Mouse (Mus musculus): ENCODE measurements around the gene Pla2g12b. TPM values are rescaled to one million over a fixed set of nuclear protein-coding genes. Genes with fewer than 3 reads are reported as not detected.
A peak's percentile ranks its signal among the peaks of the same experiment; 100 is the strongest.
"Not testable (repeated sequence)": the region's sequence is repeated elsewhere in the genome, so short reads cannot be mapped to it uniquely, and the experiment has no call there.

Gene Pla2g12b
- polyA plus RNA-seq, 1 experiment from 2014 or later = 1.8 TPM

GRCm38 (mm10) chr10:59389652-59390051 lies 13.8 kb upstream of the Pla2g12b start:
- Histone ChIP-seq H3K9me3 (replicated peaks; ENCODE audit: control insufficient read depth, low read length) (peaks cover 3% of the 10 kb centered on the region; the same call in 1 of the 2 replicates), H3K4me3 (ENCODE audit: low read depth, low read length) (no peak overlapping the region), H3K4me2 (no peak overlapping the region), H3K27me3 (ENCODE audit: control insufficient read depth, insufficient read depth, low read length) (no peaks in the 10 kb centered on the region), H3K9ac (ENCODE audit: low read depth, low read length) (no peak overlapping the region), H3K27ac (ENCODE audit: low read depth, low read length) (no peak overlapping the region), H3K36me3 (ENCODE audit: control insufficient read depth, insufficient read depth, low read length) (no peaks in the 10 kb centered on the region), H3K4me1 (ENCODE audit: control insufficient read depth, insufficient read depth, low read length) (peaks cover 2% of the 10 kb centered on the region; the same call in 1 of the 2 replicates)
- ATAC-seq (replicated peaks; ENCODE audit: insufficient number of reproducible peaks, low FRiP score, low TSS enrichment) = no peak
- WGBS (ENCODE audit: insufficient replicate concordance) = 88% methylated on average over 3 of the region's 3 CpGs

DNA sequence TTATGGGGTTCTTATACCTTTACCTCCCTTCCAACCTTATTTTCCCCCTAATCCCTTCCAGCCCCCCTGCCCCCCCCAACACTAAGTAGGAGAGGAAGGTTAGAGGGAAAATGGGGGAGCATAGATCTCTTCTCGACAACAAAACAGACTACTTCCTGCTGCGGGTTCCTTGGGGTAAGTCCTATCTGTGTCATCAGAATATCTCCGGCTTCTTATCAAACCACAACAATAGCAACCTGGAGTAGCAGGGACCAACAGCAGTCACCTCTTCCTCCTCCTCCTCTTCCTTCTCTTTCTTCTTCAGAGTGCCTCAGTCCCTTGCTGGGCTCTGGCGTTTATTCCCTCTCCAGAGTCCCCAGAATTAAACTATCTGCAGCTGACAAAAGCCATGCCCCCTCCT lies 11.6 kb upstream of the Pla2g12b start:
- Histone ChIP-seq H3K27me3 (ENCODE audit: control insufficient read depth, insufficient read depth, low read length) (no peaks in the 10 kb centered on the region), H3K4me2 (no peak overlapping the region), H3K4me1 (ENCODE audit: control insufficient read depth, insufficient read depth, low read length) (peaks cover 2% of the 10 kb centered on the region; the same call in 1 of the 2 replicates), H3K36me3 (ENCODE audit: control insufficient read depth, insufficient read depth, low read length) (no peaks in the 10 kb centered on the region), H3K9me3 (replicated peaks; ENCODE audit: control insufficient read depth, low read length) (peaks cover 3% of the 10 kb centered on the region; the same call in 1 of the 2 replicates), H3K4me3 (ENCODE audit: low read depth, low read length) (no peak overlapping the region), H3K27ac (ENCODE audit: low read depth, low read length) (no peak overlapping the region), H3K9ac (ENCODE audit: low read depth, low read length) (no peak overlapping the region)
- 25% methylated on average over 4 of the region's 4 CpGs for WGBS (ENCODE audit: insufficient replicate concordance)
- no peak for ATAC-seq (replicated peaks; ENCODE audit: insufficient number of reproducible peaks, low FRiP score, low TSS enrichment)

- not testable (repeated sequence) for ATAC-seq (replicated peaks; ENCODE audit: insufficient number of reproducible peaks, low FRiP score, low TSS enrichment)
Observed at GRCm38 (mm10) chr10:59395461-59395860, 8.0 kb upstream of the Pla2g12b start, which contains the start of gene Gm10273. Gene Gm10273 (plus strand): TSS chr10:59395632.

DNA sequence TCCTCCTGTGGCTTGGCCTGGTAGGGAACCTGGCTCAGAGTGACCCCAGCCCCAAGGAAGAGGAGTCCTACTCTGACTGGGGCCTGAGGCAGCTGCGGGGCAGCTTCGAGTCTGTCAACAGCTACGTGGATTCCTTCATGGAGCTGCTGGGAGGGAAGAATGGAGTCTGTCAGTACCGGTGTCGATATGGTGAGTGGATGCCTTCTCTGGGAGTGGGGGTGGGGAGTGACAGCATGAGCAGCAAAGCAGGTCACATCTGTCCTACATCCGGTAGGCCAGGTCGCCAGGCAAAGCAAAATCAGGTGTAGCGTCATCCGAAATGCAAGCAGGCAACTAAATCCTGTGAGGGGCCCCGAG lies 311 bp downstream of the Pla2g12b start:
- H3K4me2 ChIP-seq = peak overlapping the region; percentile 57
- no peaks in the 10 kb centered on the region for H3K36me3 ChIP-seq (ENCODE audit: control insufficient read depth, insufficient read depth, low read length)
- 34% methylated on average over 10 of the region's 10 CpGs for WGBS (ENCODE audit: insufficient replicate concordance)
- 0 out of 2 replicates have a peak overlapping the region, but pooled peaks have one; percentile 16 for H3K4me3 ChIP-seq (ENCODE audit: low read depth, low read length)
- peak overlapping the region; percentile 22; the same call in 1 of the 2 replicates for H3K27ac ChIP-seq (ENCODE audit: low read depth, low read length)
- H3K9ac ChIP-seq (ENCODE audit: low read depth, low read length) = peak overlapping the region; percentile 56
- H3K9me3 ChIP-seq (replicated peaks; ENCODE audit: control insufficient read depth, low read length) = no peaks in the 10 kb centered on the region
- peaks cover 17% of the 10 kb centered on the region for H3K4me1 ChIP-seq (ENCODE audit: control insufficient read depth, insufficient read depth, low read length)
- no peaks in the 10 kb centered on the region for H3K27me3 ChIP-seq (ENCODE audit: control insufficient read depth, insufficient read depth, low read length)
- ATAC-seq (replicated peaks; ENCODE audit: insufficient number of reproducible peaks, low FRiP score, low TSS enrichment) = 0 out of 2 replicates have a peak, but pooled peaks have one; percentile 31

More at GRCm38 (mm10) chr10:59395461-59395860, 8.0 kb upstream of the Pla2g12b start, which contains the start of gene Gm10273:
- H3K4me3 ChIP-seq (ENCODE audit: low read depth, low read length); H3K4me2 ChIP-seq; H3K27me3 ChIP-seq (ENCODE audit: control insufficient read depth, insufficient read depth, low read length); H3K36me3 ChIP-seq (ENCODE audit: control insufficient read depth, insufficient read depth, low read length); H3K9me3 ChIP-seq (replicated peaks; ENCODE audit: control insufficient read depth, low read length); H3K27ac ChIP-seq (ENCODE audit: low read depth, low read length); H3K9ac ChIP-seq (ENCODE audit: low read depth, low read length); H3K4me1 ChIP-seq (ENCODE audit: control insufficient read depth, insufficient read depth, low read length): not testable (repeated sequence)
- 82% methylated on average over 10 of the region's 25 CpGs for WGBS (ENCODE audit: insufficient replicate concordance)

DNA sequence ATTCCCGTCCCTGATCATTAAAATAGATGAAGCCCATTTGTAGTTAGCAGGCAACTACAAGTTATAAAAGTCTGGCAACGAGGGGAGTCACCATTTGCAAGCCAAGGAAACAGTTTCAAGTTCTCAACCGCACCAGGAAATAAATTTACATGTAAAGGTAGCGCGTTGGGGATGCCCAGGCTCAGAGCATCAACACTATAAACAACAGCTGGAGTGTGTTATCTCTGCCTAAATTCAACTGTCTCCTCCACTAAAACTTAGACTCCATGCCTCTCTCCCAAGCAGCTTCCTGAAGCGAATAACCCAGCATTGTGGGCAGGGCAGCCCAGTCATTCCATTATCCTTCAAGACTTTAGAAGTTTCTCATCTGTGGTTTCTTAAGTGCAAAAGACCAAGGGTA lies 5.0 kb downstream of the Pla2g12b start:
- H3K9ac ChIP-seq (ENCODE audit: low read depth, low read length) = no peak overlapping the region
- no peaks in the 10 kb centered on the region for H3K9me3 ChIP-seq (replicated peaks; ENCODE audit: control insufficient read depth, low read length)
- no peak for ATAC-seq (replicated peaks; ENCODE audit: insufficient number of reproducible peaks, low FRiP score, low TSS enrichment)
- H3K27me3 ChIP-seq (ENCODE audit: control insufficient read depth, insufficient read depth, low read length) = no peaks in the 10 kb centered on the region
- no peak overlapping the region for H3K4me2 ChIP-seq
- H3K4me3 ChIP-seq (ENCODE audit: low read depth, low read length) = no peak overlapping the region
- 62% methylated on average over 6 of the region's 6 CpGs for WGBS (ENCODE audit: insufficient replicate concordance)
- H3K4me1 ChIP-seq (ENCODE audit: control insufficient read depth, insufficient read depth, low read length) = peaks cover 9% of the 10 kb centered on the region
- no peak overlapping the region for H3K27ac ChIP-seq (ENCODE audit: low read depth, low read length)
- no peaks in the 10 kb centered on the region for H3K36me3 ChIP-seq (ENCODE audit: control insufficient read depth, insufficient read depth, low read length)

DNA sequence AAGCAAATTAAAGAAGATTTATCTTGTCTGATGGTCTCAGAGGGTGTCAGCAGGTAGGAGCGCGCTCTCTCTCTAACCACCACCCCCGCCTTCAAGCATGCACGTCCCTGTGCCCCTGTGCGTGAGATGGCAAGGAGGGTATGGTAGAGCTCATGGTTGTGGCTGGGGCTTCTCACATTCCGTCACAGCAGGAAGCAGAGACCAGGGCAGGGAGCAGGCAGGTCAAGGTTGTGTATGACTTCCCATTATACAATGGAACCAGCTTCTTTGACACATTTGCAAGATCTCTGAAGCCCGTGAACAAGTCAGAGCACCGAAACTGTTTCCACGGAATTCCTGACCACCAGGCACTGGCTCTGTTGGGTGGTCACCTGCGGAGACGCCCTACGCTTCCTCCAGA lies 6.8 kb downstream of the Pla2g12b start:
- H3K36me3 ChIP-seq (ENCODE audit: control insufficient read depth, insufficient read depth, low read length) = no peaks in the 10 kb centered on the region
- no peak overlapping the region for H3K4me2 ChIP-seq
- no peak overlapping the region for H3K9ac ChIP-seq (ENCODE audit: low read depth, low read length)
- H3K27ac ChIP-seq (ENCODE audit: low read depth, low read length) = no peak overlapping the region
- no peaks in the 10 kb centered on the region for H3K9me3 ChIP-seq (replicated peaks; ENCODE audit: control insufficient read depth, low read length)
- H3K27me3 ChIP-seq (ENCODE audit: control insufficient read depth, insufficient read depth, low read length) = no peaks in the 10 kb centered on the region
- 72% methylated on average over 12 of the region's 12 CpGs for WGBS (ENCODE audit: insufficient replicate concordance)
- ATAC-seq (replicated peaks; ENCODE audit: insufficient number of reproducible peaks, low FRiP score, low TSS enrichment) = no peak
- H3K4me3 ChIP-seq (ENCODE audit: low read depth, low read length) = no peak overlapping the region
- no peaks in the 10 kb centered on the region for H3K4me1 ChIP-seq (ENCODE audit: control insufficient read depth, insufficient read depth, low read length)

DNA sequence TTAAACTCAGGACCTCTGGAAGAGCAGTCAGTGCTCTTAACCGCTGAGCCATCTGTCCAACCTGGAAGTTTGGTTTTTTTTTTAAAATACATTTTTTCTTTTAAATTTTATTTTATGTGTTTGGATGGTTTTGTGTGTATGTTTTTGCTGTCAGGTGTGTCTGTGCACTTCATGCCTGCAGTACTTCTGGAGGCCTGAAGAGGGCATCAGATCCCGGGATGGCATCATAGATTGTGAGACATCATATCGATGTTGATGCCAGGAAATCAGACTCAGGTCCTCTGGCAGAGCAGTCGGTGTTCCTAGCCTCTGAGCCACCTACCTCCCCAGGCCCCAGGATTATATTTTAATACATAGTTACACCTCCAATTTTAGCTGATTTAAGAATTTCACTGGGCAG lies 10.3 kb downstream of the Pla2g12b start:
- Histone ChIP-seq H3K4me3 (ENCODE audit: low read depth, low read length) (no peak overlapping the region), H3K9ac (ENCODE audit: low read depth, low read length) (no peak overlapping the region), H3K9me3 (replicated peaks; ENCODE audit: control insufficient read depth, low read length) (no peaks in the 10 kb centered on the region), H3K4me2 (no peak overlapping the region), H3K27ac (ENCODE audit: low read depth, low read length) (no peak overlapping the region), H3K4me1 (ENCODE audit: control insufficient read depth, insufficient read depth, low read length) (no peaks in the 10 kb centered on the region), H3K36me3 (ENCODE audit: control insufficient read depth, insufficient read depth, low read length) (no peaks in the 10 kb centered on the region), H3K27me3 (ENCODE audit: control insufficient read depth, insufficient read depth, low read length) (no peaks in the 10 kb centered on the region)
- ATAC-seq (replicated peaks; ENCODE audit: insufficient number of reproducible peaks, low FRiP score, low TSS enrichment) = no peak
- WGBS (ENCODE audit: insufficient replicate concordance) = 90% methylated on average over 4 of the region's 4 CpGs

- WGBS (ENCODE audit: insufficient replicate concordance) = 57% methylated on average over 3 of the region's 3 CpGs
- Histone ChIP-seq H3K36me3 (ENCODE audit: control insufficient read depth, insufficient read depth, low read length) (no peaks in the 10 kb centered on the region), H3K27me3 (ENCODE audit: control insufficient read depth, insufficient read depth, low read length) (no peaks in the 10 kb centered on the region), H3K4me2 (no peak overlapping the region), H3K9me3 (replicated peaks; ENCODE audit: control insufficient read depth, low read length) (no peaks in the 10 kb centered on the region), H3K4me3 (ENCODE audit: low read depth, low read length) (no peak overlapping the region), H3K4me1 (ENCODE audit: control insufficient read depth, insufficient read depth, low read length) (no peaks in the 10 kb centered on the region), H3K27ac (ENCODE audit: low read depth, low read length) (no peak overlapping the region), H3K9ac (ENCODE audit: low read depth, low read length) (no peak overlapping the region)
- ATAC-seq (replicated peaks; ENCODE audit: insufficient number of reproducible peaks, low FRiP score, low TSS enrichment) = no peak
Observed at GRCm38 (mm10) chr10:59416623-59417022, 13.2 kb downstream of the Pla2g12b start.

GRCm38 (mm10) chr10:59419516-59419915 lies 16.1 kb downstream of the Pla2g12b start:
- Histone ChIP-seq H3K4me3 (ENCODE audit: low read depth, low read length) (no peak overlapping the region), H3K4me1 (ENCODE audit: control insufficient read depth, insufficient read depth, low read length) (no peaks in the 10 kb centered on the region), H3K36me3 (ENCODE audit: control insufficient read depth, insufficient read depth, low read length) (no peaks in the 10 kb centered on the region), H3K9ac (ENCODE audit: low read depth, low read length) (no peak overlapping the region), H3K27me3 (ENCODE audit: control insufficient read depth, insufficient read depth, low read length) (no peaks in the 10 kb centered on the region), H3K9me3 (replicated peaks; ENCODE audit: control insufficient read depth, low read length) (no peaks in the 10 kb centered on the region), H3K27ac (ENCODE audit: low read depth, low read length) (no peak overlapping the region), H3K4me2 (no peak overlapping the region)
- WGBS (ENCODE audit: insufficient replicate concordance) = 79% methylated on average over 4 of the region's 4 CpGs
- no peak for ATAC-seq (replicated peaks; ENCODE audit: insufficient number of reproducible peaks, low FRiP score, low TSS enrichment)

Data from heart, embryonic 11.5 days (tissue).